Mouse (Mus musculus): ENCODE data around the gene Olfr605. TPM values are rescaled to one million over a fixed set of nuclear protein-coding genes. Genes with fewer than 3 reads are reported as not detected.
"Not testable (repeated sequence)": the region's sequence is repeated elsewhere in the genome, so short reads cannot be mapped to it uniquely, and the experiment has no call there.

Gene Olfr605
- not detected in 2 replicates for polyA plus RNA-seq (2015; fragmentation: Nextera tagmentation; extraction: Ambion mirVana)

GRCm38 (mm10) chr7:103445339-103445738, at the start of gene Olfr605:
Gene Olfr605, minus strand, starts transcription at chr7:103445439.
- Histone ChIP-seq H3K36me3 (no peaks in the 10 kb centered on the region), H3K4me1 (no peaks in the 10 kb centered on the region), H3K27ac (no peak within 1 kb of the TSS), H3K4me3 (replicated peaks) (no peak within 1 kb of the TSS), H3K4me2 (no peak within 1 kb of the TSS), H3K27me3 (no peaks in the 10 kb centered on the region), H3K9me3 (replicated peaks) (no peaks in the 10 kb centered on the region), H3K9ac (no peak within 1 kb of the TSS)
- WGBS: 91% methylated on average over 1 of the region's 1 CpGs
- ATAC-seq (replicated peaks; ENCODE audit: low FRiP score): no peak

GRCm38 (mm10) chr7:103477106-103477505, 31.9 kb upstream of the Olfr605 start:
- not testable (repeated sequence) for ATAC-seq (replicated peaks; ENCODE audit: low FRiP score); H3K4me1 ChIP-seq; H3K27me3 ChIP-seq; H3K9me3 ChIP-seq (replicated peaks); H3K9ac ChIP-seq; H3K27ac ChIP-seq; H3K4me2 ChIP-seq; H3K36me3 ChIP-seq; H3K4me3 ChIP-seq (replicated peaks)
- WGBS: 88% methylated on average over 9 of the region's 9 CpGs

GRCm38 (mm10) chr7:103469577-103469976, 24.3 kb upstream of the Olfr605 start, which contains the start of gene Olfr608:
Gene Olfr608, plus strand, starts transcription at chr7:103469877.
- no peaks in the 10 kb centered on the region for H3K27me3 ChIP-seq
- H3K36me3 ChIP-seq: no peaks in the 10 kb centered on the region
- no peak within 1 kb of the TSS for H3K4me2 ChIP-seq
- no peak within 1 kb of the TSS for H3K9ac ChIP-seq
- no peak within 1 kb of the TSS for H3K4me3 ChIP-seq (replicated peaks)
- ATAC-seq (replicated peaks; ENCODE audit: low FRiP score): no peak
- H3K9me3 ChIP-seq (replicated peaks): no peaks in the 10 kb centered on the region
- no peak within 1 kb of the TSS for H3K27ac ChIP-seq
- no peaks in the 10 kb centered on the region for H3K4me1 ChIP-seq

GRCm38 (mm10) chr7:103460590-103460989, 15.4 kb upstream of the Olfr605 start:
- 91% methylated on average over 5 of the region's 5 CpGs for WGBS
- Histone ChIP-seq H3K4me2 (no peak overlapping the region), H3K9ac (no peak overlapping the region)

DNA sequence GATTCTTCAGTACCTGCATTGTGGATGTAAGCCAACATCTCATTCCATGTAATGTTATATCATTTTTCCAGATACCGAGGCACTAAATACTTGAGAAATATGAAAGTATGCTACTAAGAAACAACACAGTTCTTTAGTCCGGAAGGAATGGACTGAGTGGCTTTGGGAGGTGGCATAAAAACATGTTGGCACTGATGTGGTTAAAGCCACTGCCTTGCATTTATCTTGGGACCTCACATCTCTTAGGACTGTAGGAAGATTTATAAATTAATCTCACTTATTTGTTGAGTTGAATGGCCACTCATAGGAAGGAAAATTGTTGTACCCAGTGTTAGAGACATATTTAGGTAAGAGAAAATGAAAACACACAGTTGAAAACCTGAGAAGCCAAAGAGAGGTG, 3.5 kb upstream of the Olfr605 start, which contains the start of gene Olfr606:
Gene Olfr606 (plus strand): TSS at position 301 of the 400 bp plus-strand sequence.
- 94% methylated on average over 2 of the region's 2 CpGs for WGBS
- Histone ChIP-seq H3K36me3 (no peaks in the 10 kb centered on the region), H3K27ac (no peak within 1 kb of the TSS), H3K9me3 (replicated peaks) (no peaks in the 10 kb centered on the region), H3K27me3 (no peaks in the 10 kb centered on the region), H3K4me3 (replicated peaks) (no peak within 1 kb of the TSS), H3K4me2 (no peak within 1 kb of the TSS), H3K9ac (no peak within 1 kb of the TSS), H3K4me1 (no peaks in the 10 kb centered on the region)
- no peak for ATAC-seq (replicated peaks; ENCODE audit: low FRiP score)

More at GRCm38 (mm10) chr7:103460590-103460989, 15.4 kb upstream of the Olfr605 start:
- H3K9me3 ChIP-seq (replicated peaks): no peaks in the 10 kb centered on the region
- H3K36me3 ChIP-seq: no peaks in the 10 kb centered on the region
- H3K27me3 ChIP-seq: no peaks in the 10 kb centered on the region
- no peak overlapping the region for H3K27ac ChIP-seq
- no peaks in the 10 kb centered on the region for H3K4me1 ChIP-seq
- no peak overlapping the region for H3K4me3 ChIP-seq (replicated peaks)
- no peak for ATAC-seq (replicated peaks; ENCODE audit: low FRiP score)

DNA sequence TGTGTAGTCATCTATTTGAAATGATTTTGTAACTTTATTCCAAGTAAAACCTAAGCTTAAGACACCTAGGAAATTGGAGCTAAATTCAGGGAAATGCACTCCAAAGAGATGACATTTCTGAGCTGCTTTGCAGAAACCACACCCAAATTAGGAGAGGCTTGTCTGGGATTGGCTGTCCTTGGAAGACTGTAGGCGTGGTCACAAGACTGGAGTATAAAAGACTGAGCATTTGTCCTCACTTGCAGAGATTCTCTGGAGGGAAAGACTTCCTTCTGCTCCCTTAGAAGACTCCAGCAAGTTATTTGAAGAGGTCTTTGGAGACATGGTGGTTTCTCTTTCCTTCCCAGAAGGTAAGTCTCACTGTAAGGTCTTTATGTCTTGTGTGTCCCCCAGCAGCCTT, 30.5 kb downstream of the Olfr605 start, which contains the start of gene Usp17lc:
Gene Usp17lc (plus strand): TSS at position 301 of the 400 bp plus-strand sequence.
- WGBS: 63% methylated on average over 1 of the region's 1 CpGs

GRCm38 (mm10) chr7:103406521-103407055, 38.7 kb downstream of the Olfr605 start:
- ATAC-seq (replicated peaks; ENCODE audit: low FRiP score); H3K9ac ChIP-seq; H3K27me3 ChIP-seq; H3K9me3 ChIP-seq (replicated peaks); H3K4me2 ChIP-seq; H3K27ac ChIP-seq; H3K4me3 ChIP-seq (replicated peaks); H3K36me3 ChIP-seq; H3K4me1 ChIP-seq: not testable (repeated sequence)
- WGBS: 75% methylated on average over 3 of the region's 3 CpGs

More for the DNA sequence above, 30.5 kb downstream of the Olfr605 start, which contains the start of gene Usp17lc:
- not testable (repeated sequence) for H3K27ac ChIP-seq; H3K4me2 ChIP-seq; ATAC-seq (replicated peaks; ENCODE audit: low FRiP score); H3K36me3 ChIP-seq; H3K9ac ChIP-seq; H3K27me3 ChIP-seq; H3K9me3 ChIP-seq (replicated peaks); H3K4me3 ChIP-seq (replicated peaks); H3K4me1 ChIP-seq

DNA sequence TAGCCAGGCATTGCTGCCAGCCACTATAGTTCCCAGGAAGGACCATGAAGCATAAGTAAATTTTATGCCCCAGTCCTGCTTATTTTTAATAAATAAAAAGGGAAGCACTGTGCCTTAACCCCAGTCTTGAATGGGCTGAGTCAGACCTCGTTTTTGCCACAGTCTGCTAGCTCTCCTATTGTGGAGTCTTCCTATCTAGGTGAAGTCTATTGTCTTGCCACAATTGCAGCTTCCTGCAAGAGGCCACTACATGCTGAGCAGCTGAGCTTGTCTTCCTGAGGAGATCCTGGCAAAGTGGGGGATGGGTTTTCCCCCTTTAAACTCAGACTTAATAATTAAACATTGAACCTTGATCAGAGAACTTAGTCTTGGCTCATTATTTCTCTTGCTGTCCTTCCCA, 46.3 kb downstream of the Olfr605 start:
- Histone ChIP-seq H3K4me1 (no peaks in the 10 kb centered on the region), H3K4me2 (no peak overlapping the region), H3K36me3 (no peaks in the 10 kb centered on the region), H3K27ac (no peak overlapping the region), H3K4me3 (replicated peaks) (no peak overlapping the region), H3K9me3 (replicated peaks) (no peaks in the 10 kb centered on the region), H3K27me3 (no peaks in the 10 kb centered on the region), H3K9ac (no peak overlapping the region)
- no peak for ATAC-seq (replicated peaks; ENCODE audit: low FRiP score)
- WGBS: 16% methylated on average over 1 of the region's 1 CpGs

GRCm38 (mm10) chr7:103397758-103398157, 47.5 kb downstream of the Olfr605 start:
- H3K27me3 ChIP-seq: no peaks in the 10 kb centered on the region
- H3K4me3 ChIP-seq (replicated peaks): no peak overlapping the region
- H3K9ac ChIP-seq: no peak overlapping the region
- H3K4me2 ChIP-seq: no peak overlapping the region
- ATAC-seq (replicated peaks; ENCODE audit: low FRiP score): no peak
- H3K36me3 ChIP-seq: no peaks in the 10 kb centered on the region
- H3K27ac ChIP-seq: no peak overlapping the region
- no peaks in the 10 kb centered on the region for H3K9me3 ChIP-seq (replicated peaks)
- no peaks in the 10 kb centered on the region for H3K4me1 ChIP-seq

Small RNA genes within 50 kb of the gene (microRNA-seq; reads per million reads assigned to microRNA genes)
- gene Gm25774: not detected

Other genes starting within 250 kb of the Olfr605 start
- gene Olfr593, start 233.6 kb downstream of the Olfr605 start, polyA plus RNA-seq (2015; fragmentation: Nextera tagmentation; extraction: Ambion mirVana): not detected in 2 replicates
- not detected in 2 replicates for gene Olfr594, start 228.4 kb downstream of the Olfr605 start, polyA plus RNA-seq (2015; fragmentation: Nextera tagmentation; extraction: Ambion mirVana)
- not detected in 2 replicates for gene Usp17ld, start 192.9 kb downstream of the Olfr605 start, polyA plus RNA-seq (2015; fragmentation: Nextera tagmentation; extraction: Ambion mirVana)
- gene Olfr596, start 139.8 kb downstream of the Olfr605 start, polyA plus RNA-seq (2015; fragmentation: Nextera tagmentation; extraction: Ambion mirVana): not detected in 2 replicates
- gene Olfr597, start 129.1 kb downstream of the Olfr605 start, polyA plus RNA-seq (2015; fragmentation: Nextera tagmentation; extraction: Ambion mirVana): not detected in 2 replicates
- gene Olfr598, start 121.9 kb downstream of the Olfr605 start, polyA plus RNA-seq (2015; fragmentation: Nextera tagmentation; extraction: Ambion mirVana): not detected in 2 replicates
- gene Olfr599, start 109.5 kb downstream of the Olfr605 start, polyA plus RNA-seq (2015; fragmentation: Nextera tagmentation; extraction: Ambion mirVana): not detected in 2 replicates
- gene Olfr600, start 95.8 kb downstream of the Olfr605 start, polyA plus RNA-seq (2015; fragmentation: Nextera tagmentation; extraction: Ambion mirVana): not detected in 2 replicates
- not detected in 2 replicates for gene Olfr601, start 82.8 kb downstream of the Olfr605 start, polyA plus RNA-seq (2015; fragmentation: Nextera tagmentation; extraction: Ambion mirVana)
- gene Olfr603, start 59.3 kb downstream of the Olfr605 start, polyA plus RNA-seq (2015; fragmentation: Nextera tagmentation; extraction: Ambion mirVana): not detected in 2 replicates
- not detected in 2 replicates for gene Usp17lc, start 30.4 kb downstream of the Olfr605 start, polyA plus RNA-seq (2015; fragmentation: Nextera tagmentation; extraction: Ambion mirVana)
- not detected in 2 replicates for gene Olfr606, start 3.6 kb upstream of the Olfr605 start, polyA plus RNA-seq (2015; fragmentation: Nextera tagmentation; extraction: Ambion mirVana)
- gene Olfr607, start 18.7 kb upstream of the Olfr605 start, polyA plus RNA-seq (2015; fragmentation: Nextera tagmentation; extraction: Ambion mirVana): not detected in 2 replicates
- not detected in 2 replicates for gene Olfr608, start 24.4 kb upstream of the Olfr605 start, polyA plus RNA-seq (2015; fragmentation: Nextera tagmentation; extraction: Ambion mirVana)
- gene Olfr609, start 52.6 kb upstream of the Olfr605 start, polyA plus RNA-seq (2015; fragmentation: Nextera tagmentation; extraction: Ambion mirVana): not detected in 2 replicates
- gene Olfr610, start 66.7 kb upstream of the Olfr605 start, polyA plus RNA-seq (2015; fragmentation: Nextera tagmentation; extraction: Ambion mirVana): not detected in 2 replicates
- not detected in 2 replicates for gene Olfr611, start 75.4 kb upstream of the Olfr605 start, polyA plus RNA-seq (2015; fragmentation: Nextera tagmentation; extraction: Ambion mirVana)
- gene Olfr612, start 97.3 kb upstream of the Olfr605 start, polyA plus RNA-seq (2015; fragmentation: Nextera tagmentation; extraction: Ambion mirVana): not detected in 2 replicates
- not detected in 2 replicates for gene Olfr613, start 102.6 kb upstream of the Olfr605 start, polyA plus RNA-seq (2015; fragmentation: Nextera tagmentation; extraction: Ambion mirVana)
- not detected in 2 replicates for gene Olfr615, start 110.6 kb upstream of the Olfr605 start, polyA plus RNA-seq (2015; fragmentation: Nextera tagmentation; extraction: Ambion mirVana)
- not detected in 2 replicates for gene Olfr616, start 123.7 kb upstream of the Olfr605 start, polyA plus RNA-seq (2015; fragmentation: Nextera tagmentation; extraction: Ambion mirVana)
- not detected in 2 replicates for gene Olfr617, start 127.6 kb upstream of the Olfr605 start, polyA plus RNA-seq (2015; fragmentation: Nextera tagmentation; extraction: Ambion mirVana)
- not detected in 2 replicates for gene Olfr618, start 144.7 kb upstream of the Olfr605 start, polyA plus RNA-seq (2015; fragmentation: Nextera tagmentation; extraction: Ambion mirVana)
- gene Olfr619, start 155.1 kb upstream of the Olfr605 start, polyA plus RNA-seq (2015; fragmentation: Nextera tagmentation; extraction: Ambion mirVana): not detected in 2 replicates
- gene Olfr620, start 167.1 kb upstream of the Olfr605 start, polyA plus RNA-seq (2015; fragmentation: Nextera tagmentation; extraction: Ambion mirVana): not detected in 2 replicates
- gene Olfr622, start 197.3 kb upstream of the Olfr605 start, polyA plus RNA-seq (2015; fragmentation: Nextera tagmentation; extraction: Ambion mirVana): not detected in 2 replicates
- not detected in 2 replicates for gene Olfr623, start 218.3 kb upstream of the Olfr605 start, polyA plus RNA-seq (2015; fragmentation: Nextera tagmentation; extraction: Ambion mirVana)
- gene Olfr624, start 225.8 kb upstream of the Olfr605 start, polyA plus RNA-seq (2015; fragmentation: Nextera tagmentation; extraction: Ambion mirVana): 0.03 TPM in 1 of 2 replicates, not detected in the other
- not detected in 2 replicates for gene Olfr625-ps1, start 237.3 kb upstream of the Olfr605 start, polyA plus RNA-seq (2015; fragmentation: Nextera tagmentation; extraction: Ambion mirVana)

Measured in kidney, embryonic 15.5 days (tissue).